Mouse (Mus musculus) olfactory bulb, adult 2 months (tissue): ENCODE results near the gene AC170998.1. TPM values are rescaled to one million over a fixed set of nuclear protein-coding genes. Genes with fewer than 3 reads are reported as not detected.

Experiments used
- H3K27ac ChIP-seq: fragments of 200-500 bp; 2 replicates; pipeline ENCODE4 v1.5.1; 2012; ENCODE audit warnings: low read depth, low read length; ENCODE audit not compliant: insufficient read depth
- H3K4me1 ChIP-seq: fragments of 200-500 bp; 2 replicates; pipeline ENCODE4 v1.6.1; 2012; ENCODE audit warnings: low read length; ENCODE audit not compliant: control insufficient read depth, insufficient read depth
- H3K4me3 ChIP-seq: fragments of 200-500 bp; 2 replicates; pipeline ENCODE4 v1.5.1; 2012; ENCODE audit warnings: mild to moderate bottlenecking, low read depth, low read length, moderate library complexity; ENCODE audit not compliant: insufficient read depth
- CTCF ChIP-seq: fragments of 200-500 bp; IDR thresholded peaks from 2 replicates; pipeline ENCODE4 v1.5.1; 2012; ENCODE audit warnings: low read depth, mild to moderate bottlenecking, low read length, moderate library complexity; ENCODE audit not compliant: insufficient read depth
- POLR2A ChIP-seq: fragments of 200-500 bp; IDR thresholded peaks from 2 replicates; pipeline ENCODE4 v1.6.1; 2012; ENCODE audit warnings: mild to moderate bottlenecking, low read depth, low read length, moderate library complexity; ENCODE audit not compliant: insufficient read depth
- WGBS: fragments of 180-500 bp; shearing (Covaris S2); methylation state at CpG from one replicate; pipeline ENCODE4 v1.1.7; 2018; 5-methylcytosine and 5-hydroxymethylcytosine counted together
- polyA plus RNA-seq: library from polyadenylated mRNA; stranded (reverse); fragments of >200 nt; gene quantifications from 2 replicates; pipeline ENCODE4 v1.2.4, GENCODE M21; 2012; ENCODE audit warnings: low replicate concordance; ENCODE audit not compliant: missing spikeins, insufficient read depth, insufficient read length

The AC170998.1 gene
- polyA plus RNA-seq, 1 experiment = not detected

DNA sequence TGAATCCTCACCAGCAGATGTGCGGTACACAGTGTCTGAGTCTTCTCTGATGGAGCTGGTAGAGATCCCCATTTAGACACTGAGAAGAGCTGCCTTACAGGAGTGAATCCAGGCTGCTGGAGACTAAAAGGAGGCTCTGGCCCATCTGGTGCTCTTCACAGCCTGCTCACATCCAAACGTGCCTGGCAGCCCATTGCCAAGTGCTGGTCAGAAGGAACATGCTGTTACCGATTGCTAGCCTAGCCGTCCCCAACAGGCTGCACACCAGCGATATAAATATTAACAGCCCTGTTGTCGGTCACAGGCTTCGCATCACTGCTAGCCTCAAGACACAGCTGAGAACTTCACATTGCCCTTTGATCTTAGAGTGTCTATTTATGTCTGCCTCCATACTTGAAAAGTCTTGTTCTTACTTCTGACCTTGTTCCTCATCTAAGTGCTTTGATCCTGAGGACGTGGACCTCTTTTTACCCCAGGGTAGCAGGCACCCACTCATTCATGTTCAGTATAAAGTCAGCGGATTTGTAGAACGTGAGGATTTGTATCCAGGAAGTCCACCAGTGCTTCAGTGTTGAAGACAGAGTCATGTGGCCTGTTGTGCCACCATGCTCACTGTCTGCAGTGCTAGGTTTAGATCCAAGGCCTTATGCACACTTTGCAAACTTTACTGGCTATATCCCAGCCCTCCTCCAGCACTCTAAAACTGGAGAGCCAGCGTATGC is 17.4 kb downstream of the AC170998.1 start:
- no peaks in the 10 kb centered on the region for H3K4me1 ChIP-seq
- no peak overlapping the region for H3K4me3 ChIP-seq
- no peak overlapping the region for H3K27ac ChIP-seq
- 92% methylated on average over 11 of the region's 11 CpGs for WGBS
- no peak for TF ChIP-seq CTCF
- TF ChIP-seq POLR2A = no peak

GRCm38 (mm10) chr17:28743916-28744315 is 18.0 kb downstream of the AC170998.1 start:
- TF ChIP-seq POLR2A (no peak), CTCF (no peak)
- H3K4me1 ChIP-seq = no peaks in the 10 kb centered on the region
- 92% methylated on average over 9 of the region's 9 CpGs for WGBS
- H3K27ac ChIP-seq = no peak overlapping the region
- H3K4me3 ChIP-seq = no peak overlapping the region

DNA sequence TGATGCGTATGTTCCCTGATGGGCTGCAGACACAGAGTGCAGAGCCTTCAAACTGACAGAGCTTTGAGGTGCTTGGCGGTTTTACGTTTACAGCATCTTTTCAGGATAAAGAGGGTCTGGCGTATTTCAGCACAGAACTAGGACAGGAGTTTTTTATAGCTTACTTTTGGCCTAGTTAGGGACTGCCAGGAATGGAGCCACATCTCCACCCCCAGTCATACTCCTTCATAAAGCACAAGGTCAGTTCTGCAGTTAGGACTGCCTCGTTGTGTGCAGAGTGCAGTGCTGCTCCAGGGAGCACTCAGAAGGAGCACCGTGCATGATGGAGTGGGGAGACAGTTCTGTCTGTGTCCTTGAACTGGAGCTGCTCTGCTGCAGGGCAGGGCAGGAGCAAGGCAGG is 19.9 kb downstream of the AC170998.1 start:
- 70% methylated on average over 6 of the region's 6 CpGs for WGBS
- H3K27ac ChIP-seq = no peak overlapping the region
- TF ChIP-seq CTCF = no peak
- no peak for TF ChIP-seq POLR2A
- peaks cover 5% of the 10 kb centered on the region; the same call in 1 of the 2 replicates for H3K4me1 ChIP-seq
- H3K4me3 ChIP-seq = no peak overlapping the region

DNA sequence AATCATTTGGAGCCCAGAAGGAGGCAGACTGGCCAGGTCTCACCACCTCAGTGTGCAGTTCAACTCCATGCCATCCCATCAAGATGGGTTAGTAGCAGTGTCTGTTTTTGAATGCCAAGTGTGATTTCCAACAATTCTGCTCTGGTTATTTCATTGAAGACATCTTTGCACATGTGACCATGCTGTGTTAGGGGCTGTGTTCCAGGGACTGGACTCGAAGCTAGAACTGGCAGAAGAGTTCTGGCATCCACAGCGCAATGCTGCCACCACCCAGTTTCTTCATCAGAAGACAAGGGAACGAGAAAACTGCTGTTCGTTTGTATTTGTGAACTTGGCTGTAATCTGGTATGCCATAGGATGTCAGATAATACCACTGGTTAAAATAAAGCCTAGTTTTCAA is 22.1 kb downstream of the AC170998.1 start:
- TF ChIP-seq CTCF (no peak), POLR2A (no peak)
- 69% methylated on average over 4 of the region's 4 CpGs for WGBS
- peaks cover 5% of the 10 kb centered on the region; the same call in 1 of the 2 replicates for H3K4me1 ChIP-seq
- no peak overlapping the region for H3K4me3 ChIP-seq
- H3K27ac ChIP-seq = no peak overlapping the region

- no peak for TF ChIP-seq POLR2A
- WGBS = 56% methylated on average over 6 of the region's 6 CpGs
- H3K4me1 ChIP-seq = peaks cover 5% of the 10 kb centered on the region; the same call in 1 of the 2 replicates
- H3K27ac ChIP-seq = no peak overlapping the region
- H3K4me3 ChIP-seq = no peak overlapping the region
These were observed 24.7 kb downstream of the AC170998.1 start for GRCm38 (mm10) chr17:28750580-28750979.

DNA sequence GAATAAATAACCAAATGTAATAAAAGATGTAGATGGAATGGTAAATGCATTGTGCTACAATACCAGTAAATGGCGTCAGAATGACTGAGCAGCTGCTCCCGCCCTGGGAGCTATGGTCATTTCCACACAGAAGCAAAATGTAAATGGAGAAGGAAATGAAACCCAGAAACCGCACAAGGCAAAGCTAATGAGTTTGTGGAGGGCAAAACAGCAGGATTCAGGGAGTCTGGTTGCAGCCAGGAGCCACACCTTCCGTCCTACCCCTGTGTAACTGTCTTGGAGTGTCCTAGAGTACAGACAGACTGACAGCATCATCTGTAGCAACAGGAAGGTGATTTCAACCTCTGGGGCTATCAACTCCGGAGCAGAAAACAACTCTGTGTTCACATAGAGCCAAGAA is 30.6 kb downstream of the AC170998.1 start:
- 73% methylated on average over 5 of the region's 5 CpGs for WGBS
- Histone ChIP-seq H3K4me3 (no peak overlapping the region), H3K27ac (no peak overlapping the region), H3K4me1 (no peaks in the 10 kb centered on the region)
- TF ChIP-seq CTCF (no peak), POLR2A (no peak)

DNA sequence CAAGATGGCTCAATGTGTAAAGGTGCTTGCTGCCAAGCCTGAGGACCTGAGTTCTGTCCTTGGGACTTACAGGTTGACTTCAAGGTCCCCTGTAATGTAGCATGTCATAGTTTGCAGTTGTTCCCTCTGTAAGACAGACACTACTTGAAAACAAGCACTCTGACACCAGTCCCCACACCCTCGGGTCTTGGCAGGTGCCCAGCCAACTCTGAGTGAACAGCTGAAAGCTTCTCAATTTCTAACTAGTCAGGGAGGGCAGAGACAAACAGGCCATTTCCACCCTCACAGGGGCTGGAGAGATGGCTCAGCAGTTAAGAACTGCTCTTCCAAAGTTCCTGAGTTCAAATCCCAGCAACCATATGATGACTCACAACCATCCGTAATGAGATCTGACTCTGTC is 31.6 kb downstream of the AC170998.1 start:
- H3K27ac ChIP-seq = no peak overlapping the region
- H3K4me3 ChIP-seq = no peak overlapping the region
- WGBS = 71% methylated on average over 2 of the region's 2 CpGs
- no peaks in the 10 kb centered on the region for H3K4me1 ChIP-seq
- TF ChIP-seq POLR2A = no peak

DNA sequence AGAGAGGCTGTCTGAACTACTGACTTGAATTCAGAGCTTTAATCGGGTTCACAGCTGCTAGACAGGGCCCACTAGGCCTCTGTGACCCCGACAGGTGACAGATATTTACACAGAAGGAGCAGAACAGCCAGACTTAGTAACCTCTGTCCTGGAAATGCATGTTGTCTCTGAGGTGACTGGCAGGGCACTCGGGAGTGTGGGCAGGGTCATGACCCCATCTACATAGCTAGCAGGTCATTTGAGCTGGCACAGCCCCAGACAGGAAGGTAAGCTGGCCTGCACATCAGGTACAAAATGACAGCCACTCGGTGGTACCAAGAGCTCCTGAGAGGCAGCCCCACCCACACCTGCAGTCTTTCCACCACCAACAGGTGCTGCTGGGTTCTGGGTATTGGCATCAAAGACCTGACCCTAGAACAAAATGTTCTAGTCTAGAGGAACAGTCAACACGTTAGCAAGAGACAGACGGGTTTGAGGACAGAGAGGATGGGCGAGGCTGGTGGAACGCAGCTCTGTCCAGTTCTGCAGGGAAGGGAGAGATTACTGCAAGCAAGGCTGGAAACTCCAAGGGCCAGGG is 34.9 kb downstream of the AC170998.1 start:
- TF ChIP-seq CTCF (no peak), POLR2A (no peak)
- Histone ChIP-seq H3K4me3 (no peak overlapping the region), H3K4me1 (no peaks in the 10 kb centered on the region), H3K27ac (no peak overlapping the region)
- 83% methylated on average over 8 of the region's 8 CpGs for WGBS

- Histone ChIP-seq H3K27ac (no peak overlapping the region), H3K4me3 (no peak overlapping the region), H3K4me1 (no peaks in the 10 kb centered on the region)
- 13% methylated on average over 3 of the region's 3 CpGs for WGBS
- TF ChIP-seq CTCF (peak; percentile 69; the same call in 1 of the 2 replicates), POLR2A (no peak)
These were observed 36.0 kb downstream of the AC170998.1 start for GRCm38 (mm10) chr17:28761871-28762270.

DNA sequence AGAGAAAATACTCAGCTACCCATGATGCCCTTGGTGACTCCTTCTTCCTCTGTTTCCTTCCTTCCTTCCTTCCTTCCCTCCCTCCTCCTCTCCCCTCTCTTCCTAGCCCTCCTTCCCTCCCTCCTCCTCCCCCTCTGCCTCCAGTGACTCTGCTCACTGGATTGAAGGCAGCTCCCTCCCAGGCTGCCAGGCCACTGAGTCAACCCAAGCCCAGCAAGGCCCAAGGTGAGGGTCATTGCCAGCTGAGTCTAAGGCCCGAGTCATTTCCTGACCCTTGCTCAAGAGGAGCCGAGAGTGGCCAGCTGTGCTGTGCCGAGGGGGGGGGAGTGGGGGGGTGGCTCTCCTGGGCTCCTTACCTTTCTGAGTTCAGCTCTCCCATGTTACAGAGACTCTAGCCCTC is 40.3 kb downstream of the AC170998.1 start:
- no peak overlapping the region for H3K27ac ChIP-seq
- peaks cover 15% of the 10 kb centered on the region for H3K4me1 ChIP-seq
- 79% methylated on average over 3 of the region's 3 CpGs for WGBS
- H3K4me3 ChIP-seq = no peak overlapping the region
- TF ChIP-seq CTCF (no peak), POLR2A (no peak)
